Mouse (Mus musculus): ENCODE data around the gene Tmem209.
A peak's percentile ranks its signal among the peaks of the same experiment; 100 is the strongest.

The Tmem209 gene

GRCm38 (mm10) chr6:30460750-30461446 is 48.7 kb downstream of the Tmem209 start:
- DNase-seq: no peak

DNA sequence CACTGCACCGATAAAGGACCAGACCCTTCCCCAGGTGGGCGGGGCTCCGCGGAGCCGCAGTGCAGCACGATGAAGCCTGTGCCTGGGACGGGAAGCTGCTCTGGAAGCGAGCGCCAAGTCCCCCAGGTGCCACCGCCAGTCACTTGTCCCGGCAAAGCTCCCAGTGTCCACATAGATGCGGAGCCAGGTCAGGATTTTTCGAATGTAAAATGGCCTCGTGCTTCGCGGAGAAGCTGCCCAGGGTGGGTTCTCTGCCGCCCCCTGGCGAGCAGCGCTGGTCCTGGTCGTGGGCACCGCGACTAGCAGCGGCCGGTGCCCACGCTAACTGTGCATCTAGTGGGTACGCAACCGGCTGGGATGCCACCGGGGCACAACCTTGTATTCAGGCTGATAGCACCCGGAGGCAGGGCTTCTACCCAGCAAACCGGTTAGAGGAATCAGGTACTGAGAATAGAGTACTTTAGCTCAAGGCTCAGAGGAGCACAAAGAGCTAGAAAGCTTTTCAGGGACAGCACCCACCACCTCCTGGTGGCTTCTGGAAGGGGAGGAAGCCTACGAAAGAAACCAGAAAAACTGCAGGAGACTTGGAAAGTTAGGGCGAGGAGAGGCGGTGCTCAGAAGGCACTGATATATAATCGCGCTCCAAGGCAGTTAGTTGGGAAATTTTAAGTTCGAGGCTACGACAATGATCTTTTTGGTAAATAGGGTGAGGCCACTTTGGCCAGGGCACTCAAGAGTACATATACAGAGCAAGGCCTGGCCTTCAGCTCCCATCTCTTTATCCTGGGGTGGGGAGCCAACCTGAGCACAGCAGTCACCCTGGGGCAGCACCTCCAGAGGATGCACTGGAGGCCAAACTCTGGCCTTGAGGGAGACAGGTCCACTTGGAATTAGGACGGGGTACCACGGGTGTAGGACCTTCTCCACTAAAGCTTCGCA is 49.5 kb downstream of the Tmem209 start:
- peak; percentile 21 to 39 for DNase-seq

- no peak for DNase-seq
Measured at GRCm38 (mm10) chr6:30459056-30459747, 50.4 kb downstream of the Tmem209 start.

GRCm38 (mm10) chr6:30458626-30459025 is 51.0 kb downstream of the Tmem209 start:
- no peak for DNase-seq

DNA sequence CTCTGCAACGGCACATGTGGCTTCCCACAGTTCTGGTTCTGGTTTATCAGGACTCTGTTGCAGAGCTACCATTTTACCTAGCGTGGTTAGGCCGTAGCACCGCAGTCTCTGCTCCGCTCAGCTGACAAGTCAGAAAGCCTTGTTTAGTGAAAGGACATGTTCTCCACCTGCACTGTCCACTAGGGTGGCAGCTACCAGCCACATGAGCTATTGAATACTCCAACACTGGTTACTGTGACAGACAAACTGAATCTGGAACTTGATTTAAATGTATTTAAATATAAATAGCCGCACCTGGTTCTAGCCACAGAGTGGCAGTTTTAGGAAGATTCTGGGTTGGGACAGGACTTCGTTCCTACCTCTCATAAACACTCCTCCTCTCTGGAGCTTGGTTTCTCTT is 52.6 kb downstream of the Tmem209 start:
- no peak for DNase-seq

DNA sequence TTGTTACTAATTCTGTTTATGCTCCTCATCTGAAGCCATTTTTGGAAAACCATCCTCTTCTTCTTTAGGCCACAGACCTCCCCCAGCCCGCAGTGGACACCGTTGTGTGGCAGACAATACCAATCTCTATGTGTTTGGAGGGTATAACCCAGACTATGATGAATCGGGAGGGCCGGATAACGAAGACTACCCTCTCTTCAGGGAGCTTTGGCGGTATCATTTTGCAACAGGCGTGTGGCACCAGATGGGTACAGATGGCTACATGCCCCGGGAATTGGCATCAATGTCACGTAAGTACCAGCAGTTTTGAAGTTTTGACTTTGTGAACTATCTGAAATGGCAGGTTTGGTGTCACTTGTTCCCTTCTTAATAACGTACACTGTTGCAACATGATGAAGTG is 70.0 kb downstream of the Tmem209 start:
- no peak for DNase-seq

DNA sequence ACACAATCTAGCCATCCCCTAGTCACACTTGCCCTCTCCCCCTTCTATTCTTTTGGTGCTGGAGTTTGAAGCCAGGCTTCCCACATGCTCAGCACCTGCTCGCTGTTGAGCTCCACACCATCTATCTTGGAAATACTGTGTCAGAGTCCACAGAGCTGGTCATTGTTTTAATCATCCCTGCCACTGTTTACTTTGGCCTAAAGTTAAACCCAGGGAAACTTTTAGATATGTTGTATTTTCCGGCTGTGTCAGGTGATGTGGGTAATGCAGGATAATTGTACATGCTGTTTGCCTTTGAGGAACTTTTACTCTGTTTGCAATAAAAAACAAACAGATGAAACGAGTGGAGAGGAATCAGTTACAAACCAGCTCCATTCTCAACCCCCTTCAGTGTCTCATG is 72.5 kb downstream of the Tmem209 start:
- DNase-seq: no peak

- no peak for DNase-seq
Measured at GRCm38 (mm10) chr6:30436476-30436875, 73.1 kb downstream of the Tmem209 start.

GRCm38 (mm10) chr6:30432461-30433192 is 77.0 kb downstream of the Tmem209 start:
- DNase-seq: no peak
